Mouse (Mus musculus): ENCODE results near the gene Ppcs. TPM values are rescaled to one million over a fixed set of nuclear protein-coding genes. Genes with fewer than 3 reads are reported as not detected.

The Ppcs gene
- total RNA-seq (2015) (12.5 and 15.9 TPM in 2 replicates), total RNA-seq (2017) (10.4 and 10.7 TPM in 2 replicates)

DNA sequence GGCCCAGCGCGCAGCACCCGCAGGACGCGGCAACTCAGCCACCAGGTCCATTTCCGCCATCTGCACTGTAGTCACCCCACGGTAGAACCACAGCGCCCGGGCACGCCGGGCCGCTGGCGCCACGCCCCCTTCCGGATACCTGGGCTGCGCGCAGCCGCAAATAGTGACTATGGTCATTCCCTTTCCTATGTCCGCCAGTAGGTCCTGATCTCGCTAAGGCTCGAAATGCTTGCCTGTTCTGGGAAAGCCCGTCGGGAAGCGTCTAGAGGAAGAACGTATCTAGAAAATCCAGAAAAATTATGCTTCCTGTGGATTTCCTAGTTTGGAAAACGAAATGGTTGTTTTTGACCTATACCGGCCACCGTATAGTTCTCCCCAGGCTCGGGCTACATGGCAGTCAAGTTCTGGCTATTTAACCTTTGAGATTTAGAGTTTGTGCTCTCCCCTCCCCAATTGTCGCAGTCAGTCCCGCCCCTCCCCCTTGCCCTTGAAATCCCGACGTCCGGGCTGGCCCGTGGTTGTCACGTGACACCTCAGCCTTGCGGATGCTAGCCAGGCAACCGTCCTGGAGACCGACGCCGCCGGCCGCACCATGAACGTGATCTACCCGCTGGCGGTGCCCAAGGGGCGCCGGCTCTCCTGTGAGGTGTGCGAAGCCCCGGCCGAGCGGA is at the start of gene Ppcs, which contains the start of gene Zmynd12:
TSS of gene Ppcs (minus strand) at position 127 of the 671 bp plus-strand sequence.
TSS of gene Zmynd12 (plus strand) at position 521 of the 671 bp plus-strand sequence.
- peak; percentile 77 for ATAC-seq (replicated peaks; ENCODE audit: poor library complexity)

DNA sequence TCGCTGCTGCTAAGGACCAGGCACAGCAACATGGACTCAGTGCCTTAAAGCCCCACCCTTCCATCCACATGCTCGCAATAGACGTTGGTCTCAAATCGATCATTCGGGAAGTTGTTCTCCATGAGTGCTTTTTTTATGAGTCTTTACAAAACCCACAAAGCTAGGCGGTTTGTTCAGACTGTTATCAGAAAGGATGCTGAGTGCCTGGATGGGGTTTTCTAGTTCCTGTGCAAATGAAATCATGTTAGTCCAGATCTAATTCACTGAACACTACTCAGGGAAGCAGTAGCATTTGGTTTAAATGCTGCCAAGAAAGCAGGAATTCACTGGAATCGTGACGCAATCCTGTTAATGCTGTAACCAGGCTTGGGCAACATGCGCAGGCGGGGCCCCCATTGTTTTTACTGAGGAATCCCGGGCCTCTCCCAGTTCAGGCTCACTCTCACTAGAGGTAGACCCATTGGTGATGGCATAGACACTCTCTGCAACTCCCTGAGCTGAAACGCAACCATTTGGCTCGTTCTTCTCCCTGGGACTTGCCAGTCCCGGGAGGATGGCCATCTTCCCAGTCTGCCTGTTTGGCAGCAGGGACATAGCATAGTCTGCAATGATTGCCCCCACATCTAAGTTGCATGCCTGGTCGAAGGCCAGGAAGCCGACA is 45.6 kb upstream of the Ppcs start:
- peak; percentile 41 for ATAC-seq (replicated peaks; ENCODE audit: poor library complexity)

DNA sequence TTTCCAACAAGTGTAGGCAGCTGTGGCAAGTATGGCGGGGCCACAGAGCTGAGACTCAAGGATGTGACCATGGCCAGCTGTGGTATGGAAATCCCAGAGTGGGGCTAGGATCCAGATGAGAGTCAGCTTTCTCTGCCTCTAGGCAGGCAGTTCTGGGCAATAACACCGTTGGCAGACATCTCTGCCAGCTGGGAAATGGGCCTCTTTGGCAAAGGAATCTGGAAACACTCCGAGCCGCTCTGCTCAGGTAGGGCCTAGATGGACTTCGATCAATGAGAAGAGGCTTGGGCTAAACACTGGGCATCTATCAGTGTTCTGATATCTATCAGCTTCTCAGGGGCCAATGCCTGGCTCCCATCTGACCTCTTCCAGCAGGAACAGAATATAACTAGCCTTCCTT is 43.6 kb upstream of the Ppcs start:
- ATAC-seq (replicated peaks; ENCODE audit: poor library complexity) = no peak

DNA sequence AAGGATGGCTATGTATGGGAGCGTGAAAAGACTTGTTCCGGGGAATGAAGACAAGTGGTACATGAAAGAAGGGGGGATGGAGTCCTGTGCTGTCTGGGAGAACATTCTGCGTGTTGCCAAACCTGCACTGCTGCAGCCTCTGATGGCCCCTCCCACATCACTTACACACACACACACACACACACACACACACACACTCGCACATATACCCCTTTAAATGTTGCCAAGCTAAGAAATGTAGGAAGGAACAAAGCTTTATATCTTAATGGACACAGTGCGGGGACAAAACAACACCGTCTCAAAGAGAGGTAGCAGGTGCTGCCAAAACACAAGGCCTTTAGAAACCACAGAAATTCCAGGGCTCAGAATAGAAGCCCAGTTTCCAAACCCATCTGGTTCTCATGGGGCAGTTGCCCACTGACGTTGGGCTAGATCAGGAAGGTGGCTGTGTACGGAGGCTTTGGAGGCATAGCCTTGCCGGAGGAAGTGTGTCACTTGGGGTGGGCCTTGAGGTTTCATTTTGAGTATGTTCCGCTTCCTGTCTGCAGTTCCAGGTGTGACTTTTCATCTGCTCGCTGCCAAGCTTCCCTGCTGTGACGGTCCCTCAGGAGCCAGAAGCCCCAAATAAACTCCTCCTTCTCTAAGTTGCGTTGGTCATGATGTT is 41.7 kb upstream of the Ppcs start:
- ATAC-seq (replicated peaks; ENCODE audit: poor library complexity) = peak; percentile 79

DNA sequence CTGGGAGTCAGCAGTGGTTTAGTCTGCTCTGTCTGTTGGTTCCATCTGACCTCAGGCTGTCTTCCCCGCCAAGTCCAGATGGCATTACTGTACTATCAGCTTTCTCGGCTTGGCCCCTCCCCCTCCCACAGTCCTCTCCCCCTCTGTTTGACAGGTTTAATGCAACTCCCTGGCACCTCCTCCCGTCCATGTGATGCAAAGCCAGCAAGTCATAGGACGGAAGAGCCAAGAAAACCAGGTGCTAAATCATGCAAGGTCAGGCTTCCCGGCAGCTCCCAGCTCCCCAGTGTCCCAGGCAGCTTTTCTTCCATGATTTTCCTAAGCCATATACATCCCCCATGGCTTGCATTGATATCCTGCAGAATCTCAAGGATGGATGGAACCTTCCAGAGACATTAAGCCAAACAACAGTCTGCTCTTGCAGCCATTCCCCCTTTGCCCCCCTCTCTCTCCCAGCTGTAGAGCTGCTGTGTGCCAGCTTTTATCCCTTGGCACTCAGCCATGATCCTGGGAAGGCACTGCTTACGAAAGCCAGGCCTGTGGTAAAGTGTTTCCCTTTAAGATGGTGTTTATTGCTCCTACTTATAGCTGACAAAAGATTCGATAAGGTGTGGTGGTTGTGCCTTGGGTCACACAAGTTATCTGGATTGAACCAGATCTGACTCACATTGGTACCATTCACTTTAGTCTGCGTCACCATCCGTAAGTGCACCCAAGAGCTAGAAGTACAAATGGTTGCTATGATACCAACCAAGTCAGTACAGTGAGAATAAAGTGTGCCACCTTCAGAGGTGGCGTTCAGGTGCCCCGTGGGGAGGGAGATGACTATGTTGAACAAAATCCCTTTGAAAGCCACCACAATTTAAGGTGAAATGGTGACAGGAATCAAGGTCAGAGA is 40.9 kb upstream of the Ppcs start:
- no peak for ATAC-seq (replicated peaks; ENCODE audit: poor library complexity)

DNA sequence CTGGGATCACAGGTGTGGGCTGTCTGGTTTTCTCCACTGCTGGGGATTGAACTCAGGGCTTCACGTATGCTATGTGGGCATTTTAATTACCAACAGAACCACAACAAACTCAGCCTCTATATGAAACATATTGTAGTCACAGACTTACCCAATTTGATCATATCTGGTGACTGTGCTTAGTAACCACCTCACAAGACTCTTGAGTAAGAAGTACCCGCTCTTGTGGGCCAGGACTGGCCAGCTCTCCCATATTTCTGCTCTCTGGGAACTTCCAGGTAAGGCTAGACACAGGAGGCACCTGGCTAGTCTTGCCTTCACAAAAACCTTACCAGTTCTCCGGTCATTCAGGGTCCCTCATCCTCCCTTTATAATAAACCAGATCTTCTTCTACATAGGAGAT is 40.2 kb upstream of the Ppcs start:
- no peak for ATAC-seq (replicated peaks; ENCODE audit: poor library complexity)

DNA sequence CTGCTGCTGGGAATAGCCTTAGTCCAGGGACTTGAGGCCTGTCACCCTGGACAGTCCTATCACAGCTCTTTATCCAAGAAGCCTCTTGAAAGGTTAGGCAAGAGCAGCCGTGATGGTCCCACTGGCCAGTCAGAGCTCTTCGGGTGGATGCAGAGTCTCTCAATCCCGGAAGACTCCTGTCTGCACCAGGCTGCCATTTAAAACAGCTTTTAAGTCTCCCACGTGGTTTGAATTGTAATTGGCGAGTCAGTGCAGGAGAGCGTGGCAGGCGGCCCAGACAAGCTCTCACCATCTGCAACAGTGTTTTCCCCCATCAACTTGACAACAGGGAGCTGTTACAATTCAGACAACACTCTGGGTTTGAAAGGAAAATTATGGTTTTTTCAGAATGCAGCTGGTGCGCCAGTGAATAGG is 38.5 kb upstream of the Ppcs start:
- ATAC-seq (replicated peaks; ENCODE audit: poor library complexity) = no peak

DNA sequence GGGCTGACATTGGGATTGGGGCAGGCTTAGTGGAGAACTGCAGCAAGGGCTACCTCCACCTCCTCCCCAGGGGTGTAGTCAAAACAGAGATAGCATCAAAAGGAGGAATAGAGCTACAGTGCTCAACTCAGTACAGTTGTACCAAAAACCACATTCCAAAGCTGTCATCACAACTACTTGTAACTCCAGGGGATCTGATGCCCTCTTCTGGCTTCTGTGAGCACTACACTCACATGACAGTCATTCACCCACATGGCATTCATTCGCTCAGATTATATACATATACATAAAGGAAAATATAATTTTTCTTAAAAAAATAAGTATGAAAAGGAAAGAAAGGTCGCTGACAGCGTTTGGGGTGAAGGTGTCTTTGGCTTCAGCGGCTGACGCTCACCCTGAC is 38.1 kb upstream of the Ppcs start:
- peak; percentile 70 for ATAC-seq (replicated peaks; ENCODE audit: poor library complexity)

DNA sequence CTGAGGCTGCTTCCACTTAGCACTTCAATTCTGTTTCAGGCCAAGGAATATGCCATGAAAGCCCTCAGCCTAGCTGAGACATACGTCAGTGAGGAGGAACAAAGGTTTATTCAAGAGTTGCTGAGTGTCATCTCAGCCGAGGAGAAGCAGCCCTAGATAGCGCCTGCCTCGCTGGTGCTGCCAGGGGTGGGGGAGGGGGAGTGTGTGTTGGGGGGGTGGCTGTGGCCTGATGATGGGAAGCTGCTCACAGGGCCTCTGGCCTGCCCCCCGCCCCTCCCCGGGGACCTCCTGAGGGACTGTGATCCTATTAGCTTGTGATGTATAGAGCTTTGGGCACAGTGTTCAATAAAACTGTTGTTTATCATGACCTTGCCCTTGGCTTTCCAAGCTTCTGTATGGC is 31.3 kb upstream of the Ppcs start:
- no peak for ATAC-seq (replicated peaks; ENCODE audit: poor library complexity)

DNA sequence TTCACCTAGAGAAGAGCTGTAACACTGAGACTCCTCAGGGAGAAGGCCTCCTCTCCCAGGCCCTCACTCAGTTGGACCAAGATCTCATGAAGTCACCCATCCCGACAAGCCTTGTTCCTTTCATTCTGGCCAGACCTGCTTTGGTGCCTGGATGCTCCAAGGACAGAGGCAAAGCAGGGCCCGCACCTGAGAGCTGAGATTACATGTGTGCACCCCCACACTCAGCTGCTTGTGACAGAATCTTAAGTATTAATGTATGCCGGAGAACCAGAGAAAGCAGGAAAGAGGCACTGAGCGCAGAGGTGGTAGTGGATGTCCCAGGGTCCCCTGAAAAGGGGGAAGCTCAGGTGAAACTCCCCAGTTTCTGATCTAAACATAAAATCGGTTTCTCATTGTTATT is 30.9 kb upstream of the Ppcs start:
- ATAC-seq (replicated peaks; ENCODE audit: poor library complexity) = no peak

DNA sequence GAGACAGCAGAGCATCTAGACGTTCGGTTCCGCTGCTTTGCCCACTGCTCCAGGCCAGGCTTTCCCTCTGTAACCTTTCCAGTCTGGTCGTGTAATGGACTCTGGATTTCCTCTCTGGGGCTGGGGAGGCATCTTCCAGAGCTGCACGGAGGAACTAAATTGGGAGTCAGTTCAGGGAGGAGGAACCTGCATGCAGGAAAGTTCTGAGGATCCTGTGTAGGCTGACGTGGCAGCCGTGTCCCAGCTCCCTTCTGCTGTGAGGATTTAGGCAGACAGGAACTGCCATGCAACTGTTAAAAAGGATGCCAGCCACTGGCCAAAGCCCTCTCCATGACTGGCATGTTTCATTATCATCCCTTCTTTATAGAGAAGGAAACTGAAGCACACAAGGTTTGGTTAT is 28.2 kb upstream of the Ppcs start:
- no peak for ATAC-seq (replicated peaks; ENCODE audit: poor library complexity)

DNA sequence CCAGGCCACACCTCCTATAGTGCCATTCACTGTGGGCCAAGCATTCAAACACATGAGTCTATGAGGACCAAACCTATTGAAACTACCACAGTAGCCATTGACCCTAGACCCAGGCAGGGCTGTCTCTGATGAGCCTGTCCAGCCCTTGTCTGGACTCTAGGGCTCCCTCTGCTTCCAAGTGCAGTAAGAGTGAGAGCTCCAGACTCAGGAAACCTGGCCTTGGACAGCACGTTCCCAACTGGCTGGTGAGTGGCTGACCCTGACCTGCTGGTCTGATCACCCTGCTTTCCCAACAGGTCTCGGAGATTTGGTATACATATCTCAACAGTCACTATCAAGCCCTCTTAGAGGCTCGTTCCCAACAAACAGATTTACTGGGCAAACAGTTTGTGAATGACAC is 25.6 kb upstream of the Ppcs start:
- no peak for ATAC-seq (replicated peaks; ENCODE audit: poor library complexity)

DNA sequence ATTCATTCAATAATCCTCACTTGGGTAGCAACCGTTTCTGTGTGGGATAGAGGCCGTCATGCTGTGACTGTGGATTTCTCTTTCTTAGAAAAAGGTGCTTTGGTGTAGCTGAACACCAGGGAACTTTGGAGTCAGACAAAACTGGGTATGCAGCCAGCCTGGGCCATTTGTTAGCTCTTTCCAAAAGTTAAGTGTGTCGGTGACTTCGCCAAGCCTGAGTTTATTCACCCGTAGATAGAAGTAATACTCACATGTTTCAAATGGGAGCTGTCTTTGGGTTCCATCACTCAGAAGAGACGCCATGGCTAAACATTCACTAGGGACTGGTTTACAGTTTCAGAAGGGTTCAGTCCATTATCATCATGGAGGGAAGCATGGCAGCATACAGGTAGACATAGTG is 25.0 kb upstream of the Ppcs start:
- ATAC-seq (replicated peaks; ENCODE audit: poor library complexity) = no peak

DNA sequence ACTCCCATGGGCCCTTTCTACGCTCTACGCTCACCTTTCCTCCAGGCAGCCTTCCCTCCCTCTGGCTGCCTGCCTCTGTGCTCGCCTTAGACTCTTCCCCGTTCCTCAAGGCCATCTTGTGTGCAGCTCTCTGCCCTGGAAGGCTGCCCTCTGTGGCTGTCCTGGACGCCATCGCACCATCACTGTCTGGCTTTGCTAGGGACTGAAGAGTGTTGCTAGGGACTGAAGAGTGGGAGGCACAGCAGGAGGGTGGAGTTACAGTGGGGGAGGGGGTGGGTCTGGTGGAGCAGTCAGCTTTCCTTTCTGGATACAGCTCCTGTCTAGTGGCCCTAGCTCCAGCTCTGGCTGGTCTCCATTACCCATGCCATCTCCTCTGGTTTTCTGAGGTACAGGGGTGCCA is 20.3 kb upstream of the Ppcs start:
- no peak for ATAC-seq (replicated peaks; ENCODE audit: poor library complexity)

DNA sequence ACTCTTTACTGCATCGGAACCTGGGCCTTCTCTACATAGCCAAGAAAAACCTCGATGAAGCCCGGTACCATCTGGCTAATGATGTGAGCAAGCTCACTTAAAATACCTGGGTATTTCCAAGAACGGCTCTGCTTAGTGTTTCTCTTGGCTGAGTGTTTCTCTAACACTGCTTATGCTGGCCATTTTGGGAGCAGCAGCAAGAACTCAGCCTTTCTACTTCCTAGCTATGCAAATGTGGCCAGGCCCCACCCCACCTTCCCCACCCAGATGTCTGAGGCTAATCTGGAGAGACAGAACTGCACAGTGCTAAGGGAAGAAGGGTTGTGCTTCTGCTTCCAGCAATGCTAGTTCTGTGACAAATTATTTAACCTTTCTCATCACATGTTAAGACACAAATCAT is 19.6 kb upstream of the Ppcs start:
- 0 out of 2 replicates have a peak, but pooled peaks have one; percentile 31 for ATAC-seq (replicated peaks; ENCODE audit: poor library complexity)

DNA sequence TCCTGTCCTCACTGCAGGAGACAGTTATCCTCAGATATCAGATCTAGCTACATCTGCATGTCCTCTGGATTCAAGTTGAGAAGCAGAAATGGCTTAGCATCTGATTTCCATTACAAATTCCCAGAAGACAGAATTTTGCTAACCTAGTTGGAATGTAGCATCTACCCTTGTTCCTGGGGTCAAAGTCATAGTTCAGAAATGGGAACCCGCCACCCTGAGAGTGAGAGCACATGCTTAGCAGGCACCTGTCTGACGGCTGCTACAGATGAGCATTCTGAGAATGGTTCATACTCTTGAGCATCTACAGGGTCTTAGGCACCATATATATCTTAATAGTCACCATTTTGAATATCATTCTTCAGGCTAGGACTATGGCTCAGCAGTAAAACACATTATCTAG is 15.7 kb upstream of the Ppcs start:
- no peak for ATAC-seq (replicated peaks; ENCODE audit: poor library complexity)

DNA sequence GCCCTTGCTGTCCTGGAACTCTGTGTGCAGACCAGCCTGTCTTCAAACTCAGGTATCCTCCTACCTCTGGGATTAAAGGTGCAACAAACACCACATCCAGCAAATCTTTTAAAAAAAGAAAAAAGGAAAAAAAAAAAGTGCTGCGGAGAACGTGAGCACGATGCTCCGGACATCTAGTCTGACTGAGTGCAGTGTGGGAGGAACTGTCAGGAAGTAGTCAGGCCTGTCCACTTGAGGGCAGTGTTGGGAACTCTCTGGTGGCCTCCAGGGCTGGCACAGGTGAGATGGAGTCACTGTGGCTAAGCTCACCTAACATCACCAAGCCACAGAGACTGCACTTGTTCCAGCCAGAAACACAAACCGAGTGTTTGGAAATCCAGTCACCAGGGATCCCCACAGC is 8.5 kb upstream of the Ppcs start:
- ATAC-seq (replicated peaks; ENCODE audit: poor library complexity) = peak; percentile 76

DNA sequence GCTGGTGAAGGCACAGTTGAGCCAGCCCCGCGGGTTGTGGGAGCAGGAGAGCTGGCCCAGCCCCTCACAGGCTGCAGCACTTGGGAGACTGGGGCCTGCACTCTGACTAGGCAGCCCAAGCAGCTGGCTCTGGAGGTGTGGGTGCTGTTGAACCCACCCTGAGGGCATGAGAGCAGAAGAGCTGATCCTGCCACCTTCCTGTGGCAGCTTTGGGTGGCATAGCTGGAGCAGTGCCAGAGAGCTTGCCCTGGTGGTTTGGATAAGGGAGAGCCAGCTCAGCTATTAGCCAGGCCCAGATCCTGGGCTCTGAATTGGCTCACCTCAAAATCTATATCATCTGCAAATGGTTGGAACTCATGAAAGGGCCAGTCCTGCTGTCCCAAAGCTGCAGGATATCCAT is 5.5 kb upstream of the Ppcs start:
- ATAC-seq (replicated peaks; ENCODE audit: poor library complexity) = peak; percentile 81

DNA sequence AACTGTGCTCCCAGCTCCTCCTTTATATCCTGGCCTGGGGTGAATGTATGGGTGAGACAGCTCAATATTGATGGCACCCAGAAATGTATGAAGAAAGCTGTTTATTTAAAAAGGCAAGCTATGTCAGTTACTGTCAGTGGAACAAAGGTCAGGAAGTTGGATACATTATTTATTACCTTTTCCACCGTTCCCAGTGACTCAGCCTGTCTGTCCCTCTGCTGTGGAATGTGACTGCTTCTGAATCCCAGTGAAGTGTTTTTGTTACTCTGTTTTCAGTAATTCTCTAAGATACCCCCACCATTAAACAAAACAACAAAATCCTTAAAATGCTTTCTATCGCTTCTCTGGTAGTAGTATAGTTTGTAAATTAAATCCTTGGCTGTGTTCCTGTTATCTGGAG is 3.4 kb upstream of the Ppcs start:
- ATAC-seq (replicated peaks; ENCODE audit: poor library complexity) = no peak

DNA sequence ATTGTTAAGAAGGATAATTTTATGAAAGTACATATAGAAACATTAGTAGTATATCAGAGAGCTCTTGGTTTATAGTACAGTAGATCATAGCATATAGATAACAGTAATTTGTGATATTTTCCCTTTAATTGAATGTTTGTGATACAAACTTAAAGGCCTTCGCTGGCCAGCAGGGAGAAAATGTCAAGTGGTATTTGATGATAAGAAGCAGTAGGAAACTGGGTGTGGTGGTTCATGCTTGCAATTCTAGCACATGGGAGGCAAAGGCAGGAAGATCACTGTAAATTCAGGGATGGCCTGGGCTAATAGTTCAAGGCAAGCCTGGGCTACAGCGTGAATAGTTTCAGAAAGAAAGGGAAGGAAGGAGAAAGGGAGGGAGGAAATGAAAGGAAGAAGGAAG is 2.9 kb upstream of the Ppcs start:
- ATAC-seq (replicated peaks; ENCODE audit: poor library complexity) = peak; percentile 27

DNA sequence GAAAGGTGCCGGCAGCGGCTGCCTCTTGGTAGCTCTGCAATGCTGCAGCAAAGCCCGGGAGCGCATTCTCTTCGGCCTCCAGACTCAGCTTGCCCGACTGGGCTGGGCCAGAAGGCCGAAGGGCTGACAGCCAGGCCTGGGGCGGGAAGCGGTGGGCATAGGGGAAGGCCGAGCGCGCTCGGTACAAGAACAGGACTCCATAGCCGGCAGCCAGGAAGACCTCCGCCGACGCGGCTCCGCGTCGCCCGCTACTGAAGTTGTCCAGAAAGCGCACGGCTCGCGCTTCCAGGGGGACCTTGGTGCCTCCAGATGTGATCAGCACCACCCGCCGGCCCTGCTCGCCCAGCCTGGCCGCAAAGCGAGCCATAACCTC is 313 bp downstream of the Ppcs start:
- ATAC-seq (replicated peaks; ENCODE audit: poor library complexity) = no peak
